ENCODE assay signal across 23 mouse cellular contexts in genomic region chr15:78763704-78764103, GRCm38 (mm10). TPM values are rescaled to one million over a fixed set of nuclear protein-coding genes. Genes with fewer than 3 reads are reported as not detected.
DNase-seq lines count a peak whose midpoint lies in the region; ATAC-seq and TF ChIP-seq lines count a peak whose summit lies in the region.
"Had no signal": no experiment of that assay in that cellular context is flagged by ENCODE, and none has a peak within 500 bp of the region (broad histone marks: within the 10 kb centered on the region; RNA-seq: fewer than 3 reads in every experiment).

No protein-coding gene starts in this region.

- peak; percentile 3; the same call in 1 of the 2 replicates for ATAC-seq in midbrain, embryonic 13.5 days
- ATAC-seq in forebrain, embryonic 11.5 days (replicated peaks; ENCODE audit: low FRiP score), result peak; percentile 16; the same call in 1 of the 2 replicates
- ATAC-seq in hindbrain, embryonic 13.5 days (ENCODE audit: low FRiP score), result no peak
- ATAC-seq in inflammation-experienced regulatory T-cells, adult 6 months, result no peak
- ATAC-seq: activated CD4-positive, CD25-positive, alpha-beta regulatory T cell, adult 4 months had no signal

- peak; percentile 29 for DNase-seq in gastrocnemius, adult 2 months
- DNase-seq in gastrocnemius, adult 18-20 months (ENCODE audit: low spot score), result no peak
- no peak for DNase-seq in midbrain, embryonic 10.5 days (ENCODE audit: low spot score)
- DNase-seq in forebrain, embryonic 11.5 days (ENCODE audit: low spot score), result no peak
- DNase-seq in ovary, postnatal 36 days (ENCODE audit: low spot score), result no peak
- DNase-seq: adrenal gland, postnatal 10 days; cerebellum, adult 9-10 months; heart, adult 2 months; heart, postnatal 4 days; kidney, adult 18-20 months; kidney, postnatal 10 days; liver; lung, postnatal 10 days; right cerebral cortex, adult 18-20 months; thymus, postnatal 14 days had no signal

- WGBS in midbrain, embryonic 13.5 days, result 73% methylated on average over 5 of the region's 5 CpGs
- 88% methylated on average over 5 of the region's 5 CpGs for WGBS in midbrain, embryonic 10.5 days
- 80% methylated on average over 5 of the region's 5 CpGs for WGBS in forebrain, embryonic 11.5 days
- 73% methylated on average over 5 of the region's 5 CpGs for WGBS in hindbrain, embryonic 13.5 days

- no peak overlapping the region for H3K27ac ChIP-seq in gastrocnemius, adult 2 months
- H3K27ac ChIP-seq in midbrain, embryonic 13.5 days, result peak overlapping the region; percentile 62
- H3K27ac ChIP-seq in midbrain, embryonic 10.5 days (replicated peaks), result no peak overlapping the region; the same call in 1 of the 2 replicates
- peak overlapping the region; percentile 68 for H3K27ac ChIP-seq in forebrain, embryonic 11.5 days (ENCODE audit: low read depth, low read length)
- H3K27ac ChIP-seq in hindbrain, embryonic 13.5 days, result peak overlapping the region; percentile 72
- H3K27ac ChIP-seq: embryonic facial prominence, embryonic 12.5 days; heart, adult 2 months had no signal

- TF ChIP-seq CTCF in gastrocnemius, adult 2 months (IDR thresholded peaks at IDR 0.05), result no peak

- H3K27me3 ChIP-seq in midbrain, embryonic 13.5 days, result no peaks in the 10 kb centered on the region
- H3K27me3 ChIP-seq in midbrain, embryonic 10.5 days (ENCODE audit: low read depth, poor library complexity, severe bottlenecking), result no peaks in the 10 kb centered on the region
- no peaks in the 10 kb centered on the region for H3K27me3 ChIP-seq in forebrain, embryonic 11.5 days (ENCODE audit: control insufficient read depth, insufficient read depth, low read length)
- H3K27me3 ChIP-seq in hindbrain, embryonic 13.5 days, result no peaks in the 10 kb centered on the region
- H3K27me3 ChIP-seq: embryonic facial prominence, embryonic 12.5 days had no signal

- H3K4me1 ChIP-seq in midbrain, embryonic 13.5 days (replicated peaks), result peaks cover 45% of the 10 kb centered on the region
- H3K4me1 ChIP-seq in midbrain, embryonic 10.5 days, result peaks cover 44% of the 10 kb centered on the region
- peaks cover 16% of the 10 kb centered on the region for H3K4me1 ChIP-seq in forebrain, embryonic 11.5 days (replicated peaks; ENCODE audit: control insufficient read depth, insufficient read depth, low read length)
- H3K4me1 ChIP-seq in hindbrain, embryonic 13.5 days (replicated peaks), result peaks cover 24% of the 10 kb centered on the region

- intact Hi-C loops in gastrocnemius, adult 2 months (cut with DNase I), result no loop called here

- H3K4me3 ChIP-seq in gastrocnemius, adult 2 months, result no peak overlapping the region
- no peak overlapping the region for H3K4me3 ChIP-seq in midbrain, embryonic 13.5 days (replicated peaks)
- H3K4me3 ChIP-seq in midbrain, embryonic 10.5 days, result no peak overlapping the region
- H3K4me3 ChIP-seq in forebrain, embryonic 11.5 days (ENCODE audit: low read depth, low read length), result no peak overlapping the region
- no peak overlapping the region for H3K4me3 ChIP-seq in hindbrain, embryonic 13.5 days
- H3K4me3 ChIP-seq: embryonic facial prominence, embryonic 12.5 days; heart, adult 2 months had no signal

- H3K4me2 ChIP-seq in midbrain, embryonic 13.5 days (replicated peaks), result no peak overlapping the region
- H3K4me2 ChIP-seq in forebrain, embryonic 11.5 days (ENCODE audit: low read depth, low read length, severe bottlenecking), result no peak overlapping the region
- H3K4me2 ChIP-seq in hindbrain, embryonic 13.5 days, result no peak overlapping the region
- H3K4me2 ChIP-seq: embryonic facial prominence, embryonic 12.5 days had no signal

- H3K36me3 ChIP-seq in midbrain, embryonic 13.5 days, result peaks cover 46% of the 10 kb centered on the region
- H3K36me3 ChIP-seq in midbrain, embryonic 10.5 days, result peaks cover 99% of the 10 kb centered on the region
- H3K36me3 ChIP-seq in forebrain, embryonic 11.5 days (ENCODE audit: control insufficient read depth, insufficient read depth, low read length), result peaks cover 8% of the 10 kb centered on the region; the same call in 1 of the 2 replicates
- 0 out of 2 replicates have a peak, but pooled peaks cover 4% of the 10 kb centered on the region for H3K36me3 ChIP-seq in hindbrain, embryonic 13.5 days
- H3K36me3 ChIP-seq: embryonic facial prominence, embryonic 12.5 days; G1E had no signal

- no peaks in the 10 kb centered on the region for H3K9me3 ChIP-seq in midbrain, embryonic 13.5 days
- 0 out of 2 replicates have a peak, but pooled peaks cover under 1% of the 10 kb centered on the region for H3K9me3 ChIP-seq in midbrain, embryonic 10.5 days (replicated peaks)
- H3K9me3 ChIP-seq in forebrain, embryonic 11.5 days (ENCODE audit: control insufficient read depth, low read length), result no peaks in the 10 kb centered on the region
- H3K9me3 ChIP-seq in hindbrain, embryonic 13.5 days, result no peaks in the 10 kb centered on the region
- H3K9me3 ChIP-seq: embryonic facial prominence, embryonic 12.5 days had no signal

- H3K9ac ChIP-seq in midbrain, embryonic 13.5 days (replicated peaks), result no peak overlapping the region
- no peak overlapping the region for H3K9ac ChIP-seq in forebrain, embryonic 11.5 days (ENCODE audit: low read length)
- H3K9ac ChIP-seq in hindbrain, embryonic 13.5 days, result no peak overlapping the region
- H3K9ac ChIP-seq: embryonic facial prominence, embryonic 12.5 days had no signal

RNA-seq across cellular contexts. Expression of gene Mfng, which starts 9.6 kb away (rescaled TPM):
- 1 to 10 TPM; 2.6 to 3.1 TPM for total RNA-seq in gastrocnemius, adult 2 months (2021)
- total RNA-seq in gastrocnemius, adult 18-20 months (2021), result 1 to 10 TPM; 1.8 to 3.6 TPM
- polyA plus RNA-seq in midbrain, embryonic 13.5 days (2015; fragmentation: Nextera tagmentation; extraction: Ambion mirVana), result 83.0 and 93.7 TPM in 2 replicates
- polyA plus RNA-seq in midbrain, embryonic 10.5 days (2016; fragmentation: Nextera tagmentation; extraction: Ambion mirVana), result 81.5 and 121 TPM in 2 replicates
- polyA plus RNA-seq in forebrain, embryonic 11.5 days (2014; fragmentation: Nextera tagmentation; extraction: Ambion mirVana), result 108 and 113 TPM in 2 replicates
- 36.7 and 40.1 TPM in 2 replicates for polyA plus RNA-seq in hindbrain, embryonic 13.5 days (2015; fragmentation: Nextera tagmentation; extraction: Ambion mirVana)
- 10 to 100 TPM; 45.8 to 70.7 (median 62.8) TPM for polyA plus RNA-seq in inflammation-experienced regulatory T-cells, adult 6 months (2017; shearing (Covaris generic))
- total RNA-seq: G1E had no signal
- polyA plus RNA-seq: G1E had no signal

RNA-seq across cellular contexts. Expression of gene Card10, which starts 39.1 kb away (rescaled TPM):
- total RNA-seq in gastrocnemius, adult 2 months (2021), result 1 to 10 TPM; 6.1 to 6.8 TPM
- total RNA-seq in gastrocnemius, adult 18-20 months (2021), result 1 to 10 TPM; 4.1 to 6.5 TPM
- polyA plus RNA-seq in midbrain, embryonic 13.5 days (2015; fragmentation: Nextera tagmentation; extraction: Ambion mirVana), result 1.0 and 1.2 TPM in 2 replicates
- 2.6 TPM in 2 replicates for polyA plus RNA-seq in midbrain, embryonic 10.5 days (2016; fragmentation: Nextera tagmentation; extraction: Ambion mirVana)
- 2.3 and 2.7 TPM in 2 replicates for polyA plus RNA-seq in forebrain, embryonic 11.5 days (2014; fragmentation: Nextera tagmentation; extraction: Ambion mirVana)
- polyA plus RNA-seq in hindbrain, embryonic 13.5 days (2015; fragmentation: Nextera tagmentation; extraction: Ambion mirVana), result 1.6 TPM in 2 replicates
- under 1 TPM; 0.15 to 0.26 (median 0.19) TPM for polyA plus RNA-seq in inflammation-experienced regulatory T-cells, adult 6 months (2017; shearing (Covaris generic))
- total RNA-seq: G1E had no signal
- polyA plus RNA-seq: activated CD4-positive, CD25-positive, alpha-beta regulatory T cell, adult 4 months; G1E had no signal

RNA-seq across cellular contexts. Expression of gene Elfn2, which starts 45.1 kb away (rescaled TPM):
- total RNA-seq in gastrocnemius, adult 2 months (2021), result under 1 TPM in 1 of 2 experiments, not detected in 1; 0.03 TPM
- total RNA-seq in gastrocnemius, adult 18-20 months (2021), result under 1 TPM; 0.02 to 0.05 TPM
- polyA plus RNA-seq in midbrain, embryonic 13.5 days (2015; fragmentation: Nextera tagmentation; extraction: Ambion mirVana), result 3.0 and 3.3 TPM in 2 replicates
- 0.23 and 0.26 TPM in 2 replicates for polyA plus RNA-seq in midbrain, embryonic 10.5 days (2016; fragmentation: Nextera tagmentation; extraction: Ambion mirVana)
- polyA plus RNA-seq in forebrain, embryonic 11.5 days (2014; fragmentation: Nextera tagmentation; extraction: Ambion mirVana), result 0.08 and 0.20 TPM in 2 replicates
- polyA plus RNA-seq in hindbrain, embryonic 13.5 days (2015; fragmentation: Nextera tagmentation; extraction: Ambion mirVana), result 4.6 and 5.0 TPM in 2 replicates
- polyA plus RNA-seq in inflammation-experienced regulatory T-cells, adult 6 months (2017; shearing (Covaris generic)), result under 1 TPM in 1 of 3 experiments, not detected in 2; 0.05 TPM
- polyA plus RNA-seq: activated CD4-positive, CD25-positive, alpha-beta regulatory T cell, adult 4 months; G1E; heart, embryonic 14.5 days; liver, embryonic 16.5 days had no signal

Comparison
In these comparisons a context has a peak if more than half of its experiments do, and no peak if none do; other contexts are left out.
1. H3K27ac ChIP-seq: peak in midbrain, embryonic 13.5 days (single experiment), forebrain, embryonic 11.5 days (single experiment) and hindbrain, embryonic 13.5 days (single experiment); none in gastrocnemius, adult 2 months (single experiment) and midbrain, embryonic 10.5 days (single experiment).
2. ATAC-seq: peak in midbrain, embryonic 13.5 days (single experiment) and forebrain, embryonic 11.5 days (single experiment); none in hindbrain, embryonic 13.5 days (single experiment) and inflammation-experienced regulatory T-cells, adult 6 months (single experiment).